Mouse (Mus musculus): ENCODE measurements around the gene Mier3. TPM values are rescaled to one million over a fixed set of nuclear protein-coding genes. Genes with fewer than 3 reads are reported as not detected.

The Mier3 gene
- polyA plus RNA-seq, 1 experiment from 2014 or later: 18.3 TPM

GRCm38 (mm10) chr13:111755377-111755776, 74.6 kb downstream of the Mier3 start:
- no peaks in the 10 kb centered on the region for H3K4me1 ChIP-seq
- H3K4me2 ChIP-seq: no peak overlapping the region
- WGBS: 97% methylated on average over 18 of the region's 18 CpGs
- H3K27ac ChIP-seq: no peak overlapping the region
- no peak for ATAC-seq (replicated peaks)
- H3K36me3 ChIP-seq (replicated peaks): peaks cover 60% of the 10 kb centered on the region
- no peaks in the 10 kb centered on the region for H3K27me3 ChIP-seq (replicated peaks)
- H3K4me3 ChIP-seq: no peak overlapping the region
- no peak overlapping the region for H3K9ac ChIP-seq
- H3K9me3 ChIP-seq: no peaks in the 10 kb centered on the region

GRCm38 (mm10) chr13:111755937-111756336, 75.2 kb downstream of the Mier3 start:
- Histone ChIP-seq H3K36me3 (replicated peaks) (peaks cover 65% of the 10 kb centered on the region), H3K27ac (no peak overlapping the region), H3K9ac (no peak overlapping the region), H3K4me2 (no peak overlapping the region), H3K9me3 (no peaks in the 10 kb centered on the region), H3K4me1 (no peaks in the 10 kb centered on the region), H3K27me3 (replicated peaks) (no peaks in the 10 kb centered on the region), H3K4me3 (no peak overlapping the region)
- ATAC-seq (replicated peaks): no peak
- WGBS: 95% methylated on average over 15 of the region's 15 CpGs

- 94% methylated on average over 6 of the region's 6 CpGs for WGBS
- Histone ChIP-seq H3K27me3 (replicated peaks) (no peaks in the 10 kb centered on the region), H3K27ac (no peak overlapping the region), H3K4me3 (no peak overlapping the region), H3K36me3 (replicated peaks) (peaks cover 69% of the 10 kb centered on the region), H3K9me3 (no peaks in the 10 kb centered on the region), H3K9ac (no peak overlapping the region), H3K4me2 (no peak overlapping the region), H3K4me1 (no peaks in the 10 kb centered on the region)
- ATAC-seq (replicated peaks): no peak
These were observed 76.2 kb downstream of the Mier3 start for GRCm38 (mm10) chr13:111756986-111757385.

GRCm38 (mm10) chr13:111762526-111762925, 81.7 kb downstream of the Mier3 start:
- H3K27ac ChIP-seq: no peak overlapping the region
- peaks cover 49% of the 10 kb centered on the region for H3K36me3 ChIP-seq (replicated peaks)
- no peak overlapping the region for H3K4me3 ChIP-seq
- WGBS: 92% methylated on average over 12 of the region's 12 CpGs
- H3K4me2 ChIP-seq: no peak overlapping the region
- ATAC-seq (replicated peaks): no peak
- H3K27me3 ChIP-seq (replicated peaks): no peaks in the 10 kb centered on the region
- no peaks in the 10 kb centered on the region for H3K4me1 ChIP-seq
- no peak overlapping the region for H3K9ac ChIP-seq
- no peaks in the 10 kb centered on the region for H3K9me3 ChIP-seq

Other genes with a start within 250 kb of the Mier3 start
- 83.8 and 89.8 TPM in 2 replicates for gene Gpbp1, start 190.9 kb upstream of the Mier3 start, polyA plus RNA-seq (2015; fragmentation: Nextera tagmentation; extraction: Ambion mirVana)
- gene Gm49496, start 131.0 kb upstream of the Mier3 start, polyA plus RNA-seq (2015; fragmentation: Nextera tagmentation; extraction: Ambion mirVana): not detected in 2 replicates
- gene Gm10198, start 88.2 kb upstream of the Mier3 start, polyA plus RNA-seq (2015; fragmentation: Nextera tagmentation; extraction: Ambion mirVana): not detected in 2 replicates
- 10.5 and 12.2 TPM in 2 replicates for gene Map3k1, start 128.0 kb downstream of the Mier3 start, polyA plus RNA-seq (2015; fragmentation: Nextera tagmentation; extraction: Ambion mirVana)

All from midbrain, embryonic 15.5 days (tissue).